Comparison of ENCODE assay signal across 8 mouse cellular contexts in genomic region chr6:81987010-81987409, GRCm38 (mm10). TPM values are rescaled to one million over a fixed set of nuclear protein-coding genes. Genes with fewer than 3 reads are reported as not detected.
DNase-seq lines count a peak whose midpoint lies in the region; ATAC-seq and TF ChIP-seq lines count a peak whose summit lies in the region.

No protein-coding gene starts in this region.

- no peaks in the 10 kb centered on the region for H3K36me3 ChIP-seq in forebrain, embryonic 11.5 days (ENCODE audit: control insufficient read depth, insufficient read depth, low read length)
- no peaks in the 10 kb centered on the region for H3K36me3 ChIP-seq in liver, embryonic 16.5 days (ENCODE audit: control insufficient read depth, insufficient read depth)
- H3K36me3 ChIP-seq in neural tube, embryonic 14.5 days (ENCODE audit: control insufficient read depth, insufficient read depth, low read length), result no peaks in the 10 kb centered on the region
- H3K36me3 ChIP-seq in stomach, postnatal 0 days (ENCODE audit: control insufficient read depth, insufficient read depth, low read length), result no peaks in the 10 kb centered on the region

- no peak overlapping the region for H3K9ac ChIP-seq in forebrain, embryonic 11.5 days (ENCODE audit: low read length)
- H3K9ac ChIP-seq in liver, embryonic 16.5 days (ENCODE audit: low read depth, low read length), result no peak overlapping the region
- no peak overlapping the region for H3K9ac ChIP-seq in neural tube, embryonic 14.5 days (replicated peaks; ENCODE audit: low read depth, low read length)
- no peak overlapping the region for H3K9ac ChIP-seq in stomach, postnatal 0 days (ENCODE audit: low read length)

- no peak for TF ChIP-seq EP300 in stomach, postnatal 0 days (optimal IDR thresholded peaks at IDR 0.05)

- intact Hi-C loops in heart, postnatal 10 days (cut with DNase I), result loop anchor here (1.0 to 5.0 kb wide), 3 partner anchors 132 to 985 kb away; no protein-coding TSS in a partner anchor

- H3K27me3 ChIP-seq in forebrain, embryonic 11.5 days (ENCODE audit: control insufficient read depth, insufficient read depth, low read length), result no peaks in the 10 kb centered on the region
- no peaks in the 10 kb centered on the region for H3K27me3 ChIP-seq in liver, embryonic 16.5 days (ENCODE audit: control insufficient read depth, insufficient read depth, low read depth, low read length)
- no peaks in the 10 kb centered on the region for H3K27me3 ChIP-seq in neural tube, embryonic 14.5 days (ENCODE audit: control insufficient read depth, insufficient read depth, low read length)
- H3K27me3 ChIP-seq in stomach, postnatal 0 days (ENCODE audit: control insufficient read depth, insufficient read depth, low read length), result no peaks in the 10 kb centered on the region

- H3K4me2 ChIP-seq in forebrain, embryonic 11.5 days (ENCODE audit: low read depth, low read length, severe bottlenecking), result no peak overlapping the region
- H3K4me2 ChIP-seq in liver, embryonic 16.5 days (ENCODE audit: low read depth, low read length), result no peak overlapping the region
- H3K4me2 ChIP-seq in neural tube, embryonic 14.5 days (ENCODE audit: low read depth, low read length), result no peak overlapping the region
- H3K4me2 ChIP-seq in stomach, postnatal 0 days (replicated peaks; ENCODE audit: low read depth), result no peak overlapping the region

- no peaks in the 10 kb centered on the region for H3K9me3 ChIP-seq in forebrain, embryonic 11.5 days (ENCODE audit: control insufficient read depth, low read length)
- no peaks in the 10 kb centered on the region for H3K9me3 ChIP-seq in liver, embryonic 16.5 days (replicated peaks; ENCODE audit: control insufficient read depth, low read length)
- H3K9me3 ChIP-seq in neural tube, embryonic 14.5 days (ENCODE audit: control insufficient read depth, low read length), result no peaks in the 10 kb centered on the region
- H3K9me3 ChIP-seq in stomach, postnatal 0 days (ENCODE audit: control insufficient read depth, low read length), result no peaks in the 10 kb centered on the region

- no peak overlapping the region for H3K27ac ChIP-seq in forebrain, embryonic 11.5 days (ENCODE audit: low read depth, low read length)
- H3K27ac ChIP-seq in liver, embryonic 16.5 days (ENCODE audit: low read length), result no peak overlapping the region
- H3K27ac ChIP-seq in neural tube, embryonic 14.5 days (ENCODE audit: low read depth, low read length), result no peak overlapping the region
- H3K27ac ChIP-seq in stomach, postnatal 0 days (replicated peaks), result no peak overlapping the region

- TF ChIP-seq CTCF in brain, embryonic 14.5 days (IDR thresholded peaks at IDR 0.05; ENCODE audit: borderline replicate concordance, extremely low read depth, insufficient read depth, insufficient read length), result peak; percentile 92
- peak; percentile 97 for TF ChIP-seq CTCF in stomach, postnatal 0 days (IDR thresholded peaks at IDR 0.05; ENCODE audit: low read depth)

- peak; percentile 76 for ATAC-seq in forebrain, embryonic 11.5 days (replicated peaks; ENCODE audit: low FRiP score)
- peak; percentile 37; the same call in 1 of the 2 replicates for ATAC-seq in liver, embryonic 16.5 days (ENCODE audit: low read depth)
- ATAC-seq in neural tube, embryonic 14.5 days (ENCODE audit: low read depth), result peak; percentile 75
- peak; percentile 83 for ATAC-seq in stomach, postnatal 0 days (ENCODE audit: low FRiP score, low TSS enrichment)

- no peak for TF ChIP-seq POLR2A in brain, embryonic 14.5 days (IDR thresholded peaks at IDR 0.05; ENCODE audit: borderline replicate concordance, extremely low read depth, insufficient read depth, insufficient read length, poor library complexity, severe bottlenecking)

- no peak overlapping the region for H3K4me3 ChIP-seq in forebrain, embryonic 11.5 days (ENCODE audit: low read depth, low read length)
- H3K4me3 ChIP-seq in liver, embryonic 16.5 days (ENCODE audit: low read depth, low read length), result no peak overlapping the region
- no peak overlapping the region for H3K4me3 ChIP-seq in neural tube, embryonic 14.5 days (ENCODE audit: low read depth, low read length)
- H3K4me3 ChIP-seq in stomach, postnatal 0 days (ENCODE audit: low read depth, low read length), result no peak overlapping the region

- DNase-seq in CD4-positive helper T cell, adult 2 months (ENCODE audit: low read depth, low spot score), result peak; percentile 51
- peak; percentile 89 for DNase-seq in brain, embryonic 14.5 days (ENCODE audit: low read depth)
- peak; percentile 91 for DNase-seq in forebrain, embryonic 11.5 days (ENCODE audit: low spot score)
- DNase-seq in heart, postnatal 10 days, result peak; percentile 85 to 92
- peak; percentile 86 to 93 for DNase-seq in kidney, postnatal 25 days
- peak; percentile 85 for DNase-seq in stomach, postnatal 0 days (ENCODE audit: low spot score)

- peaks cover 2% of the 10 kb centered on the region; the same call in 1 of the 2 replicates for H3K4me1 ChIP-seq in forebrain, embryonic 11.5 days (replicated peaks; ENCODE audit: control insufficient read depth, insufficient read depth, low read length)
- no peaks in the 10 kb centered on the region for H3K4me1 ChIP-seq in liver, embryonic 16.5 days (ENCODE audit: control insufficient read depth, low read depth, low read length)
- H3K4me1 ChIP-seq in neural tube, embryonic 14.5 days (ENCODE audit: control insufficient read depth, insufficient read depth, low read length), result no peaks in the 10 kb centered on the region
- no peaks in the 10 kb centered on the region for H3K4me1 ChIP-seq in stomach, postnatal 0 days (replicated peaks; ENCODE audit: control insufficient read depth, insufficient read depth)

- 1% methylated on average over 9 of the region's 9 CpGs for WGBS in forebrain, embryonic 11.5 days
- WGBS in liver, embryonic 16.5 days (ENCODE audit: insufficient replicate concordance), result 5% methylated on average over 9 of the region's 9 CpGs
- 2% methylated on average over 9 of the region's 9 CpGs for WGBS in neural tube, embryonic 14.5 days
- 2% methylated on average over 9 of the region's 9 CpGs for WGBS in stomach, postnatal 0 days

RNA-seq across cellular contexts. Expression of gene Mrpl19, which starts 21.3 kb away (rescaled TPM):
- 12.1 and 12.5 TPM in 2 replicates for polyA plus RNA-seq in brain, embryonic 14.5 days (2012; rRNA removed)
- 58.9 and 59.6 TPM in 2 replicates for polyA plus RNA-seq in forebrain, embryonic 11.5 days (2014; fragmentation: Nextera tagmentation; extraction: Ambion mirVana)
- 10 to 100 TPM; 41.1 to 42.0 TPM for total RNA-seq in heart, postnatal 10 days (2021)
- 15.5 and 18.3 TPM in 2 replicates for polyA plus RNA-seq in liver, embryonic 16.5 days (2015; fragmentation: Nextera tagmentation; extraction: Ambion mirVana)
- 42.1 and 42.6 TPM in 2 replicates for polyA plus RNA-seq in neural tube, embryonic 14.5 days (2014; fragmentation: Nextera tagmentation; extraction: Ambion mirVana)
- polyA plus RNA-seq in stomach, postnatal 0 days (2015; fragmentation: Nextera tagmentation; extraction: Ambion mirVana), result 23.3 and 28.6 TPM in 2 replicates

RNA-seq across cellular contexts. Expression of gene Eva1a, which starts 53.8 kb away (rescaled TPM):
- 0.53 and 0.89 TPM in 2 replicates for polyA plus RNA-seq in brain, embryonic 14.5 days (2012; rRNA removed)
- 2.7 and 3.7 TPM in 2 replicates for polyA plus RNA-seq in forebrain, embryonic 11.5 days (2014; fragmentation: Nextera tagmentation; extraction: Ambion mirVana)
- total RNA-seq in heart, postnatal 10 days (2021), result 1 to 10 TPM; 5.7 to 7.6 TPM
- 11.9 and 12.7 TPM in 2 replicates for polyA plus RNA-seq in liver, embryonic 16.5 days (2015; fragmentation: Nextera tagmentation; extraction: Ambion mirVana)
- 0.70 and 0.90 TPM in 2 replicates for polyA plus RNA-seq in neural tube, embryonic 14.5 days (2014; fragmentation: Nextera tagmentation; extraction: Ambion mirVana)
- 13.5 and 15.4 TPM in 2 replicates for polyA plus RNA-seq in stomach, postnatal 0 days (2015; fragmentation: Nextera tagmentation; extraction: Ambion mirVana)
